Mouse (Mus musculus) stomach, embryonic 14.5 days (tissue): Measurements from ENCODE around the gene Cntn6. TPM values are rescaled to one million over a fixed set of nuclear protein-coding genes. Genes with fewer than 3 reads are reported as not detected.

Source experiments
- ATAC-seq: fragments of 200-750 bp; cut with Nextera tagmentation; 2 replicates; pipeline ENCODE4 v1.8.0; 2017; ENCODE audit warnings: low read depth, moderate TSS enrichment; ENCODE audit not compliant: insufficient number of reproducible peaks, insufficient read depth, low FRiP score
- H3K27ac ChIP-seq: fragments of 300-500 bp; sonication (generic); 2 replicates; pipeline ENCODE4 v1.5.1; 2014; ENCODE audit warnings: mild to moderate bottlenecking, low read length, moderate library complexity, mixed read lengths
- H3K27me3 ChIP-seq: fragments of 300-500 bp; sonication (generic); 2 replicates; pipeline ENCODE4 v1.6.1; 2014; ENCODE audit warnings: low read length, control low read depth, mixed read lengths; ENCODE audit not compliant: control insufficient read depth, insufficient read depth
- H3K36me3 ChIP-seq: fragments of 300-500 bp; sonication (generic); 2 replicates; pipeline ENCODE4 v1.6.1; 2014; ENCODE audit warnings: mild to moderate bottlenecking, control low read depth, low read length, moderate library complexity, mixed read lengths; ENCODE audit not compliant: control insufficient read depth, insufficient read depth
- H3K4me1 ChIP-seq: fragments of 300-500 bp; sonication (generic); 2 replicates; pipeline ENCODE4 v1.6.1; 2014; ENCODE audit warnings: low read length, control low read depth, mixed read lengths; ENCODE audit not compliant: control insufficient read depth, insufficient read depth
- H3K4me2 ChIP-seq: fragments of 300-500 bp; sonication (generic); replicated peaks from 2 replicates; pipeline ENCODE4 v1.6.1; 2014; ENCODE audit warnings: low read depth, low read length, control low read depth
- H3K4me3 ChIP-seq: fragments of 300-500 bp; sonication (generic); 2 replicates; pipeline ENCODE4 v1.5.1; 2014; ENCODE audit warnings: low read depth, low read length, control low read depth
- H3K9ac ChIP-seq: fragments of 300-500 bp; sonication (generic); replicated peaks from 2 replicates; pipeline ENCODE4 v1.6.1; 2014; ENCODE audit warnings: low read depth, mild to moderate bottlenecking, control low read depth, low read length, moderate library complexity, mixed read lengths
- H3K9me3 ChIP-seq: fragments of 300-500 bp; sonication (generic); 2 replicates; pipeline ENCODE4 v1.6.1; 2016; ENCODE audit warnings: low read depth, low read length, control low read depth; ENCODE audit not compliant: control insufficient read depth
- WGBS: fragments of 180-500 bp; shearing (Covaris S2); extraction: QIAGEN DNeasy Blood & Tissue Kit; methylation state at CpG from one replicate; pipeline ENCODE4 v1.1.7; 2014; 5-methylcytosine and 5-hydroxymethylcytosine counted together
- polyA plus RNA-seq: library from polyadenylated mRNA; unstranded; fragments of >200 nt; fragmentation: Nextera tagmentation; extraction: Ambion mirVana; gene quantifications from 2 replicates; pipeline ENCODE4 v1.2.1, GENCODE M21; 2014

Cntn6 gene
- polyA plus RNA-seq, 1 experiment from 2014 or later = 0.94 TPM

GRCm38 (mm10) chr6:104815610-104816009 lies 323.0 kb downstream of the Cntn6 start:
- Histone ChIP-seq H3K4me2 (no peak overlapping the region), H3K27me3 (no peaks in the 10 kb centered on the region), H3K36me3 (no peaks in the 10 kb centered on the region), H3K4me1 (no peaks in the 10 kb centered on the region), H3K27ac (no peak overlapping the region), H3K9ac (no peak overlapping the region), H3K4me3 (no peak overlapping the region), H3K9me3 (no peaks in the 10 kb centered on the region)
- WGBS = 87% methylated on average over 2 of the region's 2 CpGs
- ATAC-seq = no peak

DNA sequence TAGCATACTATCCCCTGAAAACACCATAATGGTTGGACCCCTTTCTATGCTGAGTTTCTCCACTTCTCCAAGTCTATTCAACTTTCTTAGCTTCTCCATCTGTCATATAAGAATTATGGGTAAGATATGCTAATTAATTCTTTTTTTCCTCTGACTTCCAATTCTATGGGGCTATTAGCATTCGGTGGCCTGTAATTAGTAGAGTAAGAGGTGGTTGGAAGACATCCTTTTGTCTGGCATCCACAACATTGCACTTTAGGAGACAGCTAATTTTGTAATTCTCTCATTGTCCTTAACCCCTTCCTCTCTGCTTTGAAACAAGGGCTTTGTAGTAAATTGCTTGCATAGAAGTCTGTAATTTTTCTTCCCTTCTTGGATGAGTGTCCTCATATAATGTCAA lies 387.1 kb downstream of the Cntn6 start:
- H3K36me3 ChIP-seq = no peaks in the 10 kb centered on the region
- H3K4me2 ChIP-seq = no peak overlapping the region
- WGBS = 86% methylated on average over 1 of the region's 1 CpGs
- H3K9me3 ChIP-seq = no peaks in the 10 kb centered on the region
- H3K9ac ChIP-seq = no peak overlapping the region
- no peaks in the 10 kb centered on the region for H3K27me3 ChIP-seq
- H3K27ac ChIP-seq = no peak overlapping the region
- H3K4me3 ChIP-seq = no peak overlapping the region
- no peak for ATAC-seq
- no peaks in the 10 kb centered on the region for H3K4me1 ChIP-seq

- no peak overlapping the region for H3K27ac ChIP-seq
- no peak overlapping the region for H3K4me3 ChIP-seq
- no peaks in the 10 kb centered on the region for H3K9me3 ChIP-seq
- no peak overlapping the region for H3K9ac ChIP-seq
- H3K36me3 ChIP-seq = no peaks in the 10 kb centered on the region
- H3K4me1 ChIP-seq = no peaks in the 10 kb centered on the region
- WGBS = 55% methylated on average over 2 of the region's 2 CpGs
- H3K4me2 ChIP-seq = no peak overlapping the region
- H3K27me3 ChIP-seq = no peaks in the 10 kb centered on the region
- no peak for ATAC-seq
Observed at GRCm38 (mm10) chr6:104884021-104884420, 391.4 kb downstream of the Cntn6 start.

DNA sequence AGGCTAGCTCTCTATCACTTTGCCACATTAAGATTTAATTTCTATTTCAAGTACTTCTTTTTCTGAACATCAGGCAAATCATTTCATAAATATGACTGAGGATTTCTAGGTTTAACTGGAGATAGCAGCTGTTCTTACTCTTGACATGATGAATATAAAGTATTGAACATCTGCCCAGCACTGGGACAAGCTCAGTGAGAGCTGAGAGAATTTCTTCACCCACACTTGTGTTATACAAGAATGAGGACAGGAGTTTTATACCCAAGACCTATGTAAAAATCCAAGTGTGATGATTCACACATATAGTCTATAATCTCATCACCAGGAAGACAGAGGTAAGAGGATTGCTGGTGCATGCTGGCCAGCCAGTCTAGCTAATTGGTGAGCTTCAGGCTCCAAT lies 393.2 kb downstream of the Cntn6 start:
- no peak overlapping the region for H3K4me3 ChIP-seq
- ATAC-seq = no peak
- H3K27ac ChIP-seq = no peak overlapping the region
- H3K4me2 ChIP-seq = no peak overlapping the region
- no peaks in the 10 kb centered on the region for H3K9me3 ChIP-seq
- no peaks in the 10 kb centered on the region for H3K36me3 ChIP-seq
- H3K4me1 ChIP-seq = no peaks in the 10 kb centered on the region
- no peaks in the 10 kb centered on the region for H3K27me3 ChIP-seq
- H3K9ac ChIP-seq = no peak overlapping the region

GRCm38 (mm10) chr6:104891071-104891470 lies 398.5 kb downstream of the Cntn6 start:
- Histone ChIP-seq H3K9me3 (no peaks in the 10 kb centered on the region), H3K36me3 (no peaks in the 10 kb centered on the region), H3K27ac (no peak overlapping the region), H3K27me3 (no peaks in the 10 kb centered on the region), H3K4me1 (no peaks in the 10 kb centered on the region), H3K4me2 (no peak overlapping the region), H3K4me3 (no peak overlapping the region), H3K9ac (no peak overlapping the region)
- no peak for ATAC-seq
- WGBS = 85% methylated on average over 3 of the region's 3 CpGs
